Mouse (Mus musculus) heart, adult 9 months (tissue): ENCODE data around the gene Gm10228.
"Not testable (repeated sequence)": the region's sequence is repeated elsewhere in the genome, so short reads cannot be mapped to it uniquely, and the experiment has no call there.

Source experiments
- DNase-seq, 2 experiments: peaks; one replicate each; pipeline ENCODE4 v3.0.0; 2022; ENCODE audit warnings: low spot score in 2 of 2

Gene Gm10228

GRCm38 (mm10) chr16:89041372-89041771 lies at the start of gene Gm10228:
TSS of gene Gm10228 (minus strand) at chr16:89041472.
- DNase-seq, result not testable (repeated sequence)

- DNase-seq, result not testable (repeated sequence)
Measured at GRCm38 (mm10) chr16:89071041-89071440, 29.8 kb upstream of the Gm10228 start.

- not testable (repeated sequence) for DNase-seq
Measured at GRCm38 (mm10) chr16:89063902-89064301, 22.6 kb upstream of the Gm10228 start, which contains the start of gene 1110025L11Rik. TSS of gene 1110025L11Rik (minus strand) at chr16:89064002.

GRCm38 (mm10) chr16:89047783-89048182 lies 6.5 kb upstream of the Gm10228 start, which contains the start of gene Krtap6-5:
TSS of gene Krtap6-5 (minus strand) at chr16:89047883.
- no peak for DNase-seq

- not testable (repeated sequence) for DNase-seq
Measured at GRCm38 (mm10) chr16:89031399-89031798, 9.9 kb downstream of the Gm10228 start, which contains the start of gene Krtap6-1. TSS of gene Krtap6-1 (plus strand) at chr16:89031699.

GRCm38 (mm10) chr16:89014984-89015383 lies 26.3 kb downstream of the Gm10228 start, which contains the start of gene Gm10229:
TSS of gene Gm10229 (plus strand) at chr16:89015284.
- not testable (repeated sequence) for DNase-seq

- no peak for DNase-seq
Measured at GRCm38 (mm10) chr16:89013973-89014372, 27.3 kb downstream of the Gm10228 start.

- no peak for DNase-seq
Measured at GRCm38 (mm10) chr16:89010659-89011058, 30.6 kb downstream of the Gm10228 start, which contains the start of gene Krtap22-2. TSS of gene Krtap22-2 (minus strand) at chr16:89010759.
